Mouse (Mus musculus) lung, adult 2 months (tissue): Measurements from ENCODE around the gene Flvcr2. TPM values are rescaled to one million over a fixed set of nuclear protein-coding genes. Genes with fewer than 3 reads are reported as not detected.
A peak's percentile ranks its signal among the peaks of the same experiment; 100 is the strongest.

ENCODE experiments used
- DNase-seq: peaks from one replicate; pipeline ENCODE4 v3.0.0; 2022
- H3K4me1 ChIP-seq: fragments of 200-500 bp; 2 replicates; pipeline ENCODE4 v1.6.1; 2011; ENCODE audit warnings: low read length; ENCODE audit not compliant: control insufficient read depth, insufficient read depth
- H3K4me3 ChIP-seq: fragments of 200-500 bp; replicated peaks from 2 replicates; pipeline ENCODE3; 2011; ENCODE audit warnings: low read depth, mild to moderate bottlenecking, control low read depth, low read length; ENCODE audit errors: extremely low read depth
- CTCF ChIP-seq: fragments of 200-500 bp; IDR thresholded peaks from 2 replicates; pipeline ENCODE4 v1.5.1; 2011; ENCODE audit warnings: mild to moderate bottlenecking, low read length, control low read depth; ENCODE audit not compliant: insufficient read depth
- POLR2A ChIP-seq: fragments of 200-500 bp; IDR thresholded peaks from 2 replicates; pipeline ENCODE4 v1.6.1; 2011; ENCODE audit warnings: low read depth, mild to moderate bottlenecking, control low read depth, low read length, borderline replicate concordance; ENCODE audit errors: extremely low read depth
- WGBS: fragments of 180-500 bp; shearing (Covaris S2); methylation state at CpG from one replicate; pipeline ENCODE4 v1.1.7; 2018; 5-methylcytosine and 5-hydroxymethylcytosine counted together
- polyA plus RNA-seq: library from polyadenylated mRNA; depleted of rRNA; stranded (reverse); fragments of >200 nt; gene quantifications from 2 replicates; pipeline ENCODE4 v1.2.3, GENCODE M21; 2012

The Flvcr2 gene
- polyA plus RNA-seq, 1 experiment = 11.6 TPM

DNA sequence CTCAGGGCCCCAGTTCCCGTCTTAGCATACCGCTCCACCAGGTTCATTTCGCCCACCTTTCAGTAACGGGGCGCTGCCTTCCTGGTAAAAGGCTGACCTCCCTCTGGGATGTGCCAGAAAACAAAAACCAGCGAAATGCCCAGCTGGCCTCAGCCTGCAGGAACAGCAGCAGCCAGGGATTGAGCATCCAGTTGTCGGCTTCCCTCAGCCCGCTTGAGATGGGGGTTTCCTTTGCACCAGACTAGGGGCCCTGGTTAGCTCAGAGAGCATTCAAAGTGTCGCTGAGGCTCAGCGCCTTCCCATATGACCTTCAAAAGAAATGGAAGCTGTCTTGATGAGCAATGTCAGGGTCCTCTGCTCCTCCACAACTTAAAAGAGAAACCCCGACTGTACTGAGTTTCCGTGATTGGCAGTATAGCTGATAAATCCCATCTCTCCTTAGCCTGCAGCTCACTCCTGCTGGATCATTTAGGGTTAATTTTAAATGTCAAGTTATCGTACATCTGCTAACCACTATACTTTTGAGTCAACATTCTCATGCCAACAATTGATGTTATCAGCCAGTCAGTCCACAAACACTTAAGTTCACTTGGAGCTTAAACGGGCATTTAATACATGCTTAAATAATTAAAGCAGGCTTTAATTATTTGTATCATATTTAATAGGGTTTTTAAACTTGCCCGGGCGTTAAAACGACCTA is 40.4 kb upstream of the Flvcr2 start:
- TF ChIP-seq POLR2A (no peak), CTCF (no peak)
- no peak for DNase-seq
- H3K4me3 ChIP-seq = peak overlapping the region; percentile 61
- H3K4me1 ChIP-seq = peaks cover 7% of the 10 kb centered on the region
- 14% methylated on average over 17 of the region's 17 CpGs for WGBS

DNA sequence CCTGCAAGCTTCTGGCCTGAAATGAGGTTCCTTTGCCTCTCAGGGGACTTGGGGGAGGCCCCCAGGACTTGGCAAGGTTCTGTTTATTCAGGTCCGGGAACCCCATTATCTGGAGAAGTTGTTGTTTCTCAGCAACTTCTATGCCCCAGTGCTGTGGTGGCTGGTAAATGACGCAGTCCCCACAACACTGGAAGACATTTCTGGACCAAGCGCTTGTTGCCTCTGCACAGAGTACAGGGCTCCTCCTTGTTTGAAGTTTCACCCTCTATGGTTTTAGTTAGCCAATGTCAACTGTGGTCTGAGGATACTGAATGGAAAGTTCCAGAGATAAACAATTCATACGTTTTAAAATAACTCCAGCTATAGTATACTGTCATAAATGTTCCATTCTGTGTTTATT is 39.4 kb upstream of the Flvcr2 start:
- no peak for DNase-seq
- TF ChIP-seq CTCF (no peak), POLR2A (no peak)
- 46% methylated on average over 4 of the region's 4 CpGs for WGBS
- Histone ChIP-seq H3K4me1 (peaks cover 7% of the 10 kb centered on the region), H3K4me3 (no peak overlapping the region)

DNA sequence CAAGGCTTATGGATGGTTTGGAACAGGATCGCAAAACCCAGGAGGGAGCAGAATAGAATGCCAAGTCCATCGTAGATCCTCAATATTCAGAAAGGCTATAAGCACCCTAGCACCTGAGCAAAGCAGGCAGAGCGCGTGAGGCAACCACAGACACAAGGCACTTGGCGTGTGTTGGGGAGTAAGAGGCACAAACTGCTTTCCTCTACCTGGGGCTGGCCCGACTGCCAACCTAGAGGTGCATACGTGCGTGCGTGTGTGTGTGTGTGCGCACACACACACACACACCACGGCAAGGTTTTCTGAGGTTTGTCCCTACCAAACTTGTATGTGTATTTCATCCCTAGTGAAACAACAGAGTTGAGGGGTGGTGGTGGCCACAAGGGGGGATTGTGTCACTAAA is 38.9 kb upstream of the Flvcr2 start:
- WGBS = 87% methylated on average over 11 of the region's 11 CpGs
- no peak for DNase-seq
- Histone ChIP-seq H3K4me3 (no peak overlapping the region), H3K4me1 (peaks cover 7% of the 10 kb centered on the region)
- TF ChIP-seq CTCF (no peak), POLR2A (no peak)

GRCm38 (mm10) chr12:85708556-85708955 is 37.8 kb upstream of the Flvcr2 start:
- H3K4me3 ChIP-seq = no peak overlapping the region
- 86% methylated on average over 12 of the region's 12 CpGs for WGBS
- TF ChIP-seq CTCF (no peak), POLR2A (no peak)
- no peak for DNase-seq
- peaks cover 7% of the 10 kb centered on the region for H3K4me1 ChIP-seq

DNA sequence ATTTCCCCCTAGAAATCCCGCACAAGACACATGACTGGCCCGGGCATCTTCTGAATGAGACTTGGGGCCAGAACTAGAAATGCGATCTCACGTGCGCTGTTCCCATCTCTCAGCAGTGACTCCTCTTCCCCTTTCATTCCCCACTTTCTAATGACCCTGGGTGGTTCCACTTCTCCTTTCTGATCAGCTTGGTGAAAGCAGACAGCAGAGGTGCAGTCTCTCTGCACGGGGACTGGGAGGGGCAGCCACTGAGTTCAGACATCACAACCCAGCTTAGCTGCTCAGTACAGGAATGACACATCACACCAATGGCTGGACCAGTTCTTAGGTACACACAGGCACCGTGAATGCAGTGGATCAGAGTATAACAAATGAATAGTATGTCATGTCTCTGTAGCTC is 35.6 kb upstream of the Flvcr2 start:
- no peak for DNase-seq
- 71% methylated on average over 7 of the region's 7 CpGs for WGBS
- Histone ChIP-seq H3K4me3 (no peak overlapping the region), H3K4me1 (no peaks in the 10 kb centered on the region)
- TF ChIP-seq CTCF (no peak), POLR2A (no peak)

GRCm38 (mm10) chr12:85712587-85712986 is 33.8 kb upstream of the Flvcr2 start:
- WGBS = 77% methylated on average over 2 of the region's 2 CpGs
- no peak overlapping the region for H3K4me3 ChIP-seq
- no peak for DNase-seq
- H3K4me1 ChIP-seq = no peaks in the 10 kb centered on the region
- no peak for TF ChIP-seq CTCF
- no peak for TF ChIP-seq POLR2A

GRCm38 (mm10) chr12:85714126-85714525 is 32.2 kb upstream of the Flvcr2 start:
- TF ChIP-seq CTCF = no peak
- TF ChIP-seq POLR2A = no peak
- 96% methylated on average over 5 of the region's 5 CpGs for WGBS
- Histone ChIP-seq H3K4me3 (no peak overlapping the region), H3K4me1 (no peaks in the 10 kb centered on the region)
- no peak for DNase-seq

DNA sequence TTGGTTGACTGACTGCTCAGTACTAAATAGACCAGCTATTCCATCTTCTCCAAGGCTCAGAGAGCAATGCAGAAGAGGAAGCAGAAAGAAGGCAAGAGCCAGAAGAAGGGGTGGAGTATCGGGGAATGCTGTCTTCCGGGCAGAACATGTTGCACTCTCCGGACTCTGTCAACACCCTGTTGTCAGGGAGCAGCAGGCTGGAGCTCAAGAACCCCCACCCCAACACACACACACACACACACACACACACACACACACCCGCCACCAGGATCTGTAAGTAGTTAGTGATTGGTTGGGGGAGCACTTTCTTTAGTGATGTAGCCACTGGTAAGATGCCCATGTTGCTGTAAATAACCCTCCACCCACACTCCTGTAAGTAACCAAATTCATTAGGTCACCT is 21.0 kb upstream of the Flvcr2 start:
- Histone ChIP-seq H3K4me1 (no peaks in the 10 kb centered on the region), H3K4me3 (no peak overlapping the region)
- DNase-seq = no peak
- no peak for TF ChIP-seq CTCF
- no peak for TF ChIP-seq POLR2A
- WGBS = 57% methylated on average over 4 of the region's 4 CpGs

DNA sequence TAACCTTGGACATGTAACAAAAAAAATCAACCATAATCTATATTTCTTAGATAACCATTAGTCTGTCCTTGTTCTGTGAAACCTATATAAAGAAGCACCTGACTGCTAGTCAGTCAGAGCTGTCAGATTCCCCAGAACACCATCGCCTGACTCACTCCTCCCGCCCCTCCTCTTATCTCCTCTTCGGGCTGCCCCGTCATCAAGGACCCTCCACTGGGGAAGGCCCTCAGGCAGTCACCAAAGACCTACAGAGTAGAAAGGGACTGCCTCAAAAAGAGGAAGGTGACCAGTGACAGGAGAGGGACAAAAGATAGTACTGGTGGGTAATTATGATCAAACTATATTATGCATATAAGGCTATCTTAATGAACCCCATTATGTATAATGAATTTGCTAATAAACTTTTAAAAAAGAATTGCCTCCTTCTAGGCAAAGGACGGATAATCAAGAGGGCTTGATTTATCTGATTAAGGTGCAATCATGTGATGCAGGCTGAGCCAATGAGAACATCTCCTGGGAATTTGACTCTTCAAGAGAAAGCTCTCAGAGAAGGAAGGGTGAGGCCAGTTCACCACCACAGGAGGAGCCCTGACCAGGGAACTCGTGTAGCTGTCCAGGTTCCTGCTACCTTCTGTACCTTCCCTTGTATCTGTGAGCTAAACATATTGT is 19.5 kb upstream of the Flvcr2 start:
- Histone ChIP-seq H3K4me3 (no peak overlapping the region), H3K4me1 (no peaks in the 10 kb centered on the region)
- WGBS = 40% methylated on average over 6 of the region's 6 CpGs
- TF ChIP-seq POLR2A (no peak), CTCF (no peak)
- DNase-seq = no peak

DNA sequence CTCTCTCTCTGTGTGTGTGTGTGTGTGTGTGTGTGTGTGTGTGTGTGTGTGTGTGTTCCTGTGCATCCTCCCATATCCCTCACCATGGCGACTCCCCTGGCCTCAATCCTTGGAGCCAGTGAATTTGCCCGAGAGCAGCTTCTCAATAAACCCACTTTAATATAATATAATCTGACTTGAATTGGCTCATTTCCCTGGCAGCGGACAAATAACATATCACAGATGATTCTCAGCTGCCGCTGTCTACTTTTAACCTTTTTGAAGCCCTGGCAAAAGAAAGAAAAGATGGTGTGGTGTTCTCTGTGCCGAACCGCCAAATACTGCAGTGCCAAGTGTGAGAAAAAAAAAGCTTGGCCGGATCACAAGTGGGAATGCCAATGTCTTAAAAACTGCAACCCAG is 18.2 kb upstream of the Flvcr2 start:
- DNase-seq = no peak
- H3K4me1 ChIP-seq = no peaks in the 10 kb centered on the region
- WGBS = 71% methylated on average over 7 of the region's 7 CpGs
- TF ChIP-seq CTCF (no peak), POLR2A (no peak)
- H3K4me3 ChIP-seq = no peak overlapping the region
